Mouse (Mus musculus) kidney, embryonic 15.5 days (tissue): ENCODE data around the gene Tbl1xr1. TPM values are rescaled to one million over a fixed set of nuclear protein-coding genes. Genes with fewer than 3 reads are reported as not detected.

Experiments
- ATAC-seq: fragments of 200-750 bp; cut with Nextera tagmentation; replicated peaks from 2 replicates; pipeline ENCODE4 v1.8.0; 2017; ENCODE audit warnings: moderate TSS enrichment; ENCODE audit not compliant: low FRiP score
- H3K27ac ChIP-seq: fragments of 300-500 bp; sonication (generic); 2 replicates; pipeline ENCODE4 v1.5.1; 2015; ENCODE audit warnings: mild to moderate bottlenecking, inconsistent platforms
- H3K27me3 ChIP-seq: fragments of 300-500 bp; sonication (generic); 2 replicates; pipeline ENCODE4 v1.6.1; 2015; ENCODE audit warnings: inconsistent platforms
- H3K36me3 ChIP-seq: fragments of 300-500 bp; sonication (generic); 2 replicates; pipeline ENCODE4 v1.6.1; 2015; ENCODE audit warnings: inconsistent platforms
- H3K4me1 ChIP-seq: fragments of 300-500 bp; sonication (generic); 2 replicates; pipeline ENCODE4 v1.6.1; 2015; ENCODE audit warnings: inconsistent platforms
- H3K4me2 ChIP-seq: fragments of 300-500 bp; sonication (generic); 2 replicates; pipeline ENCODE4 v1.6.1; 2015; ENCODE audit warnings: moderate library complexity, mild to moderate bottlenecking, inconsistent platforms
- H3K4me3 ChIP-seq: fragments of 300-500 bp; sonication (generic); replicated peaks from 2 replicates; pipeline ENCODE4 v1.5.1; 2015; ENCODE audit warnings: mild to moderate bottlenecking, inconsistent platforms
- H3K9ac ChIP-seq: fragments of 300-500 bp; sonication (generic); 2 replicates; pipeline ENCODE4 v1.6.1; 2015; ENCODE audit warnings: mild to moderate bottlenecking, inconsistent platforms
- H3K9me3 ChIP-seq: fragments of 300-500 bp; sonication (generic); replicated peaks from 2 replicates; pipeline ENCODE4 v1.6.1; 2016; ENCODE audit warnings: inconsistent platforms
- WGBS: fragments of 180-500 bp; shearing (Covaris S2); methylation state at CpG from one replicate; pipeline ENCODE4 v1.1.7; 2015; ENCODE audit warnings: mixed read lengths; 5-methylcytosine and 5-hydroxymethylcytosine counted together
- polyA plus RNA-seq: library from polyadenylated mRNA; unstranded; fragments of >200 nt; fragmentation: Nextera tagmentation; extraction: Ambion mirVana; gene quantifications from 2 replicates; pipeline ENCODE4 v1.2.1, GENCODE M21; 2015

Gene Tbl1xr1
- polyA plus RNA-seq, 1 experiment from 2014 or later = 20.9 TPM

DNA sequence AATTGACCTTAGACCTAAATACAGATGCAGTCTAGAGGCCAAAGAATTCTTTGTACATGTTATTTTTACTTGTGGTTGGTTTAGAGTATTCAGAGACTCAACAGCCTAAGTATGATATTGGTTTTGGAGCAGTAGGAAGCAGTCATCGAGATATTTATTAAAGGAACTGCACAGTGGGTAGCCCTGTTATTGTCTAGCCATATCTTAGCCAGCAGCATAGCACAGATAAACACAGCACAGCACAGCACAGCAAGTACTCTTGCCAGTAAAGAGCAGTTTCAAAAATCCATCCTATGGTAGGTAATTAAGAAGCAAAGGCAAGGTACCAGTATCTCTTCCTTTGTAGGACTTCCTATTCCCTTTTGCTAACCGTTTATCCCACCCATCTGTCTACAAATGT, 54.8 kb downstream of the Tbl1xr1 start:
- H3K4me2 ChIP-seq = no peak overlapping the region
- H3K4me3 ChIP-seq = no peak overlapping the region
- H3K36me3 ChIP-seq = no peaks in the 10 kb centered on the region; the same call in none of the 2 replicates
- H3K27ac ChIP-seq = no peak overlapping the region
- H3K9ac ChIP-seq = no peak overlapping the region
- no peaks in the 10 kb centered on the region for H3K4me1 ChIP-seq
- H3K27me3 ChIP-seq = no peaks in the 10 kb centered on the region
- no peak for ATAC-seq
- no peaks in the 10 kb centered on the region for H3K9me3 ChIP-seq
- WGBS = 88% methylated on average over 2 of the region's 2 CpGs

DNA sequence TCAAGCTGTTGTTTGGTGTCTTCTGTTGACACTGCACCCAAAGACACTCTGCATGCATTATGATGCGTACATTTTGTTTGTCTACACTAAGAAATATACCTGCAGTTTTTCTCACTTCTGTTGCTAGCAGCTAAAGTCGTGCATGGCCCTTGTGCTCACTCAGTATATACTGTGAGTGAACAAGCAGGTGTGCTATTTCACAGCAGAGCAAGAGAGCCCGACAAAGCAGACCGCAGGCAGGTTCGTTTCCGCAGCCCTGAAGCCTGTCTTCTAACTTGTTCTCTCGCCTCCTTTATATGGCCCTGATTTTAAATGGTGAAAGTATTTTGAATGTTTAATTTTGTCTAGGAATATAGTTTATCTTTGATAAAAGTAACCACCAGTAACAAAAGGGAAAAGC, 57.2 kb downstream of the Tbl1xr1 start:
- no peak overlapping the region for H3K4me3 ChIP-seq
- H3K36me3 ChIP-seq = no peaks in the 10 kb centered on the region; the same call in 1 of the 2 replicates
- no peaks in the 10 kb centered on the region for H3K27me3 ChIP-seq
- no peak for ATAC-seq
- H3K9ac ChIP-seq = no peak overlapping the region
- WGBS = 78% methylated on average over 7 of the region's 7 CpGs
- no peak overlapping the region for H3K27ac ChIP-seq
- H3K9me3 ChIP-seq = no peaks in the 10 kb centered on the region
- H3K4me1 ChIP-seq = no peaks in the 10 kb centered on the region
- H3K4me2 ChIP-seq = no peak overlapping the region

DNA sequence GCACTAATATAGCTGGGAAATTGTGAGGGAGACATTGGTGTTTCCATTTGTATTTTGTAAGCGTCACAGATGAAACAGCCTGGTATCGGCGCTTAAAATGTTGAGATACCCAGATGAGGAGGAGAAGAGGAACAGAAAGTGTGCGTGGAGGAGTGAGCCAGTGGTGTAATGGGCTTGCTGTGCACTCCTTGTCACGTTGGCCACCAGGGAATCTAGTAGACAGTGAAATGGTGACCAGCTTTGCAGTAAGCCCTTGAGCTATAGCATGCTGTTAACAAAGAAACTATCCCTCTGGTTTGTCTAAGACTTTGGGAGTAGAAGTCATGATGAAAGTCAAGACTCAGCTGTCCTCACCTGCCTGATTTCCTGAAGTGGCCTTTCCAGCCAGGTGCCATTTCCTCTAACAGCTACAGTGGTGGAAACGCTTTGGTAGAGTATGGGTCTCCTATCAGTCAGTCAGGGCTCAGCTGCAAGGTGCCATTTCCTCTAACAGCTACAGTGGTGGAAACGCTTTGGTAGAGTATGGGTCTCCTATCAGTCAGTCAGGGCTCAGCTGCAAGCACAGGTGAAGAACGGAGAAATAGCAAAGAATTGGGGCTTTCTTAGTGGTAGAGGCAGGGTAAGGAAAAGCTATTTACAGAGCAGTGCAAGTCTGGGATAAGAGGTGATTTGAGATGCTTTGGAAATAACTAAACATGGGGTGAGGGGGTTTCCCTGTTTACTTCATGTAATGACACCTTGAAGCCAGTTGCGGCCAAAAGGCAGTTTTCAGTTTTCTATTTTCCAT, 61.5 kb downstream of the Tbl1xr1 start:
- no peak for ATAC-seq
- H3K27me3 ChIP-seq = no peaks in the 10 kb centered on the region
- no peaks in the 10 kb centered on the region for H3K9me3 ChIP-seq
- H3K9ac ChIP-seq = no peak overlapping the region
- H3K4me2 ChIP-seq = no peak overlapping the region
- no peak overlapping the region for H3K4me3 ChIP-seq
- WGBS = 91% methylated on average over 9 of the region's 9 CpGs
- peaks cover 7% of the 10 kb centered on the region for H3K4me1 ChIP-seq
- H3K27ac ChIP-seq = no peak overlapping the region
- no peaks in the 10 kb centered on the region; the same call in 1 of the 2 replicates for H3K36me3 ChIP-seq

DNA sequence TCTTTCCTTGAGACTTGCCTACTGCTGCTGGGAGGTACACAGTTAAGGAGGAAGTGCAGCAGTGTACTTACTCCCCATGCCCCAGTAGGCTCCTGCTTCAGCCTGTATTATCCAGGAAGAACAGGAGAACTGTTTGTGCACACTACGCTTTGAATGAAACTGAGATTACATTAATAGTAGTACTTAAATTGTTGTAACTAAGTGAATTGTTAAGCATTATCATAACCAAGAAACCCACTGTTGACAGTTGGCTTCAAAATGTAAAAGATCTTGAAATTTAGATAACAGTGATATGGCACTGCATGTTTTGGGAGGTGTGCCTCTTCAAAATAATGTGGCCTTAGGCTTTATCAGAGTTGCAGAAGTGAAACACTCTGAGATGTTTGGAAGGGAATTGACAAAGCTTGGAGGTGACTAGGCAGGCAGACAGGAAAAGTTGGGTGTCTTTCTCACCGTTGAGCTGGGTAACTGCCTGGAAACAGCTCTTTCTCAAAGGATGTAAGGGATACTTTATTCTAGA, 62.2 kb downstream of the Tbl1xr1 start:
- Histone ChIP-seq H3K27me3 (no peaks in the 10 kb centered on the region), H3K36me3 (no peaks in the 10 kb centered on the region; the same call in 1 of the 2 replicates), H3K4me3 (no peak overlapping the region), H3K9me3 (no peaks in the 10 kb centered on the region), H3K4me2 (no peak overlapping the region), H3K27ac (no peak overlapping the region), H3K9ac (no peak overlapping the region), H3K4me1 (peaks cover 7% of the 10 kb centered on the region)
- ATAC-seq = no peak
- 72% methylated on average over 2 of the region's 2 CpGs for WGBS

DNA sequence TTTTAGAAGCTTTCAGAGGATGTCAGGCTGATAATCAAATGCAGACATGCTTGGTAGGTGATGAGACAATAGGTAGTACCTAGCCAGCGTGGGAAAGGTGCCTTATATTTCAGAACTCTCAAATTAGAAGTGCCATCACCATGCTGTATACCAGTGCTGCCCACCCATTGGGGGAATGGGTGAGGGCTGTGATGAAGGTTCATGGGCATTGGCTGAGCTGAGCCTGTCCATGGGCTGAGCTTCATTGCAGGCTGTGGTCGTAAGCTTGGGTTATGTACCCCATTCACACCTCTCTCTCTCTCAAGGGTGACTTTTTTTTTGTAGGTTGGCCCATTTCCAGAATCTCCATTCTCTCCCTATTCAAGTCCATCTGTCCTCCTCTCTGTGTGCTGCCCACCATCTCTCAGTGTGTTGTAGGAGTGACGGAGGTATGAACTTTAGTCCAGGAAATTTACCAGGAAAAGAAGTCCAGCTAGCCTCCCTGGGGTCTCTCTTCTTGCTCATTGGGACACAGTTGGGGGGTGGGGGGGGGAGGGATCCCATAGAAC, 63.7 kb downstream of the Tbl1xr1 start:
- no peak overlapping the region for H3K4me3 ChIP-seq
- ATAC-seq = 0 out of 2 replicates have a peak, but pooled peaks have one; percentile 9
- H3K36me3 ChIP-seq = no peaks in the 10 kb centered on the region
- H3K9me3 ChIP-seq = no peaks in the 10 kb centered on the region
- no peaks in the 10 kb centered on the region for H3K27me3 ChIP-seq
- H3K27ac ChIP-seq = no peak overlapping the region
- peaks cover 7% of the 10 kb centered on the region for H3K4me1 ChIP-seq
- no peak overlapping the region for H3K4me2 ChIP-seq
- no peak overlapping the region for H3K9ac ChIP-seq
- WGBS = 75% methylated on average over 3 of the region's 3 CpGs

DNA sequence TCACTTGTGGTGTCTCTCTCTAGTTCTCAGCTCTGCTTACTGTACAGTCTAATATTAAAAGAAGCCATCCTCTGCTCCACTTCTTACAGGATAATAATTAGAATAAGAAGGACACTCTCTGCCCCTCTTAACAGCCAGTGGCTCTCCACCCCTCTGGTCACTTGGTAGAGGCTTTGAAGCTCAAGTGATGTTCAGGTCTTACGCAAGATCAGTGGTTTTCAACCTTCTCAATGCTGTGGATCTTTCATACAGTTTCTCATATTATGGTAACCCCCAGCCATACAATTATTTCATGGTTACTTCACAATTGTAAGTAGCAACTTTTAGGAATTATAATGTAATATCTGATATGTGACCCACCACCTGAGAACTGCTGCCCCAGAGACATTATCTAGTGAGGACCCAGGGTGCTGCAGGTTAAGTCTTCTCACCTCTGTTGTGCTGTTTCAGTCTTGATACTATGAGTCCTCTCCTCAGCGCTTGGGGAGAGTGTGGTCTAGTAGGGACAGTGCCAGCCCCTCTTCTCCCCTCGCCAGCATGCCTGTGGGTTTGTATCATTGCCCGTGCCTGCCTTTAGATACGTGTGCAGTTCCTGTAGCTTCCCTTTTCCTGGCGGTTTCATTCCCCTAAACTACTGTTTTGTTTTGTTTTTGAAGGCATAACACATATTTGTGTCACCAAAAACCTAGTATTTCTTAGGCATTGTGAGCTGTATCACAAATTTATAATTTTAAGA, 65.7 kb downstream of the Tbl1xr1 start:
- H3K27ac ChIP-seq = no peak overlapping the region
- 89% methylated on average over 6 of the region's 6 CpGs for WGBS
- no peak for ATAC-seq
- H3K9me3 ChIP-seq = no peaks in the 10 kb centered on the region
- H3K27me3 ChIP-seq = no peaks in the 10 kb centered on the region
- H3K4me3 ChIP-seq = no peak overlapping the region
- H3K4me2 ChIP-seq = no peak overlapping the region
- peaks cover 9% of the 10 kb centered on the region for H3K4me1 ChIP-seq
- no peaks in the 10 kb centered on the region for H3K36me3 ChIP-seq
- H3K9ac ChIP-seq = no peak overlapping the region

DNA sequence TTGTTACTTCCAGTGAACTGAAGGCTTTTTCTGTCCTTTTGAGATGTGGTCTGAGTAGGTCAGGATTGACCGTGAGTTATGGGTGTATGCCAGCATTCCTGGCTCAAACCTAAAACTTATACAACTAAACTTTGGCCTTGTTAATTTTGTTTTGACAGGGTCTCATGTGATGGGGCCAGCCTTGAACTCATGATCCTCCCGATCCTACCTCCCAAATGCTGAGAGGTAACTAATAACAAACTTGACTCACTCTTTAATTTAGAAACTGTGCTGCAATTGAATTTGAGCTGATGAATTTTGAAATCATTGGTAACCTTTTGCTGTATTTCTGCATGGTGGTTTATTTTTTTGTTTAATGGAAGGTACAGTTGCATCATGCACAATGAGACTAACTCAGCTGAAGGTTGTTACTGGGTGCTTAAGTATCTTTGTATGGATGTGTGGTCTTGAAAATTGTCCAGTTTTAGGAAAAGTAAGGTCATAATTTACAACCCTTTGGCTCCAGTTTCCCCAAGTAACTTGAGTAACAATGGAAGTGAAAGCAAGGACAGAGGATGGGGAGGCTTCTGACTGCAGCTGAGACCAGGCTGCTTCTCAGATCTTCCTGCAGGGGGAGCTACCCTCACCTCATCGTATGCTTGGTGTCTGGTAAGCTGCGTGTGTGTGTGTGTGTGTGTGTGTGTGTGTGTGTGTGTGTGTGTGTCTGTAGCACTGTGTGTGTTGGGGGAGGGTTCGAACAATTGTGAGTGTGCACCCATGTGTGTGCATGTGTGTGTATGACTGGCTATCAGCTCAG, 66.6 kb downstream of the Tbl1xr1 start:
- ATAC-seq = peak; percentile 61
- no peak overlapping the region for H3K4me3 ChIP-seq
- H3K27ac ChIP-seq = no peak overlapping the region
- no peaks in the 10 kb centered on the region for H3K27me3 ChIP-seq
- 59% methylated on average over 5 of the region's 5 CpGs for WGBS
- no peak overlapping the region for H3K4me2 ChIP-seq
- H3K36me3 ChIP-seq = no peaks in the 10 kb centered on the region
- no peaks in the 10 kb centered on the region for H3K9me3 ChIP-seq
- H3K4me1 ChIP-seq = peaks cover 10% of the 10 kb centered on the region
- H3K9ac ChIP-seq = no peak overlapping the region

DNA sequence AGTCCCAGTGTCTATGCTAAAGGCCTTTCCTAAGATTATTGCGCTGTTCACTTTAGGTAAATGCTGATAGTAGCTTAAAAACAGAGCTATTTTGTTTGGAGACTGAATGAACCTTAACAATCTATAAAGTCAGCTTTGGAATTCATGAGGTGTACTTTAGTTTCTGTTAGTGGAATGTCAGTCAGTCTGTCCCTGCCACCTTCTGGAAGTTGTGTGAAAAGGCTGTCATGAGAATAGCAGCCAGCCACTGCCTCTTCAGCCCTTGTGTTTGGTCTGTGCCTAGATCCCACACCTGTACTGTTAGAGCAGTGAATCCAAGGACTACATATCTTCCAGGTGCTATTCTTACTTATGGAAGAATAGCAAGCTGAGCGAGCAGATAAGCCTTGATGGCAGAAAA, 67.8 kb downstream of the Tbl1xr1 start:
- H3K27me3 ChIP-seq = no peaks in the 10 kb centered on the region
- no peaks in the 10 kb centered on the region for H3K9me3 ChIP-seq
- 93% methylated on average over 2 of the region's 2 CpGs for WGBS
- H3K4me3 ChIP-seq = no peak overlapping the region
- H3K36me3 ChIP-seq = no peaks in the 10 kb centered on the region
- peaks cover 18% of the 10 kb centered on the region for H3K4me1 ChIP-seq
- no peak overlapping the region for H3K4me2 ChIP-seq
- no peak overlapping the region for H3K27ac ChIP-seq
- no peak for ATAC-seq
- no peak overlapping the region for H3K9ac ChIP-seq

DNA sequence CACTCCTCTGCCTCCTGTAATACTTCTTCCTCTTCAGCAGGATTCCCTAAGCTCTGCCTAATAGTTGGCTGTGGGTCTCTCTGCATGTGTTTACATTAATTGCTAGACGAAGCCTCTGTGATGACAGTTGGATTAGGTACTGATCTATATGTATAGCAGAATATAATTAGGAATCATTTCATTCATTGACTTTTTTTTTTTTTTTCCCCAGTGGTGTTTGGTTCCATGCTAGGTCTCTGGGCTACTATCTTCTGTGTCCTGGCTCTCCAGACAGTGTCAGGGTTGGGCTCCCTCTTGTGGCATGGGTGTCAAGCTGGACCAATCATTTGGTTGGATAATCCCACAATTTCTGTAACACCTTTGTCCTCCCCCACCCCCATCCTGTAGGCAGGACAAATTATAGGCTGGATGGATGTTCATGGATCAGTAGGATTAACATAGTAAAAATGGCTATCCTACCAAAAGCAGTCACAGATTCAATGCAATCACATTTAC, 71.0 kb downstream of the Tbl1xr1 start:
- Histone ChIP-seq H3K27ac (no peak overlapping the region), H3K36me3 (no peaks in the 10 kb centered on the region), H3K4me3 (no peak overlapping the region), H3K9me3 (no peaks in the 10 kb centered on the region), H3K27me3 (no peaks in the 10 kb centered on the region), H3K9ac (no peak overlapping the region), H3K4me1 (peaks cover 11% of the 10 kb centered on the region), H3K4me2 (no peak overlapping the region)
- WGBS = 89% methylated on average over 1 of the region's 1 CpGs
- no peak for ATAC-seq

DNA sequence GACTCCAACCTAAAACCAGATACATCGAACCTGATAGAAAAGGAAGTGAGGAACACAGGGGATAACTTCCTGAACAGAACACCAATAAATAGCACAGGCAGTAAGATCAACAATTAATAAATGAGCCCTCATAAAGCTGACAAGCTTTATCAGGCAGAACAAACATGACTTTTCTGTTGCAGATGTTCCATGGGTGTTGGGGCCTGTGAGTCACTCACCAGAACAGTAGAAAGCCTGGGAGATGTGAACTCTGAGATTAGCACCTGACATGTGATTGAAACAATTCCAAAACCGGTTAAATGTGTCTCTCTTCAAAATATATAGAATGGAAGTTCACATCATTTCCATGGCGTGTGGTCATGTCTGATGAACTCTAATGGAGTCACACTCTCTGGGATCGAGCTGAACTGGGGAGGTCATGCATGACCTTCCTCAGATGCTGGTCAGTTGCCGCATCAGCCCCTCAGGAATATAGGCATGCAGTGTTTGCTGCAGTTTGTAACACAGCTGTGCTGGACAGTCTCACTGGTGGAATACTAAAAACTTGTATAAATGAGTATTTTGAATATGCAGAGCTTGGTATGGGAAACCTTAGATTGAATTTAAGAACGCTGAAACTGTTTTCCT, 72.0 kb downstream of the Tbl1xr1 start:
- H3K36me3 ChIP-seq = no peaks in the 10 kb centered on the region
- WGBS = 33% methylated on average over 6 of the region's 6 CpGs
- peaks cover 11% of the 10 kb centered on the region for H3K4me1 ChIP-seq
- ATAC-seq = peak; percentile 71; the same call in 1 of the 2 replicates
- H3K27me3 ChIP-seq = no peaks in the 10 kb centered on the region
- H3K9ac ChIP-seq = no peak overlapping the region
- H3K4me3 ChIP-seq = no peak overlapping the region
- no peak overlapping the region for H3K4me2 ChIP-seq
- no peak overlapping the region for H3K27ac ChIP-seq
- no peaks in the 10 kb centered on the region for H3K9me3 ChIP-seq

DNA sequence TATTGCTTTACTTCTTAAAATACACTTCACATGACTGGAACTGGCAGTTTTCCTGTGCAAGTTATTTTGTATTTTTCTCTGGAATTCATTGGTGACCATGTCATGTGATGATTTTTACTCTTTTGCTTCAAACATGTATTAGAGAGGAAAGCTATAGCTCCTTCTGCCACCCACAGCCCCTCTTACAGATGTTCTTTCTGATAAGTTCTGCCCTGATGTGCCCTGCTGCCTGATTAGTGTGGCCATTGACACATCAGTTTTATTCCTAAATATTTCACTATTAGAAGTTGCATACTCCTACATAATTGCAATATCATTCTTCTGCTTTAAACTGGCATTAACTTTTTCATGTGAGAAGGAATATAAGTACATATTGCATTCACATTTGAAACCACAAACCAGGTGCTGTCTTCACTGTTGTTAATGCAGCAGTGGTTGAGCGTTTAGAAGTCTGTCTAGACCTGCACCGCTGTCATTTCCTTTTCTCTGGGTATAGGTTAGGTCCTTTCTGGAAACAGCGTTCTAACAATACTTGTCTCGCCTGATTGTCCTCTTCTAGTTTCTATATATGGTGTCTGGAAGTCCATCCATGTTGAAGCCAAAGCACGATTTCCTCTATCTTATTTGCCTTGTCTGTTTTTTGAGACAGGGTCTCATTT, 74.5 kb downstream of the Tbl1xr1 start:
- Histone ChIP-seq H3K4me3 (no peak overlapping the region), H3K9ac (no peak overlapping the region), H3K4me1 (peaks cover 11% of the 10 kb centered on the region), H3K27me3 (no peaks in the 10 kb centered on the region), H3K36me3 (no peaks in the 10 kb centered on the region), H3K27ac (no peak overlapping the region), H3K9me3 (no peaks in the 10 kb centered on the region), H3K4me2 (no peak overlapping the region)
- WGBS = 85% methylated on average over 5 of the region's 5 CpGs
- no peak for ATAC-seq
